Mouse (Mus musculus) heart, adult 2 months (tissue): ENCODE results near the gene Unc13d.

Experiments used
- CTCF ChIP-seq: fragments of 200-600 bp; IDR thresholded peaks from 2 replicates; pipeline ENCODE4 v1.8.1; 2022; ENCODE audit warnings: antibody characterized with exemption, mild to moderate bottlenecking, moderate library complexity
- POLR2A ChIP-seq: fragments of 200-500 bp; IDR thresholded peaks from 2 replicates; pipeline ENCODE4 v1.6.1; 2011; ENCODE audit warnings: mild to moderate bottlenecking, low read depth, low read length, control low read depth; ENCODE audit not compliant: insufficient read depth

GRCm38 (mm10) chr11:116072608-116073007 is 5.2 kb downstream of the Unc13d start:
- TF ChIP-seq CTCF (no peak), POLR2A (no peak)
